Mouse (Mus musculus) urinary bladder, adult 2 months (tissue): ENCODE measurements around the gene Gnao1. TPM values are rescaled to one million over a fixed set of nuclear protein-coding genes. Genes with fewer than 3 reads are reported as not detected.

Source experiments
- DNase-seq: peaks from one replicate; pipeline ENCODE4 v3.0.0; 2022; ENCODE audit warnings: low spot score
- polyA plus RNA-seq: library from polyadenylated mRNA; depleted of rRNA; stranded (reverse); fragments of >200 nt; gene quantifications from 2 replicates; pipeline ENCODE4 v1.2.3, GENCODE M21; 2012; rRNA removed

Gene Gnao1
- polyA plus RNA-seq, result 45.3 and 80.5 TPM in 2 replicates

GRCm38 (mm10) chr8:93809686-93810027, at the start of gene Gnao1:
TSS of gene Gnao1 (plus strand) at chr8:93809966.
- no peak for DNase-seq

- no peak for DNase-seq
Observed at GRCm38 (mm10) chr8:93777605-93778004, 32.2 kb upstream of the Gnao1 start.

- no peak for DNase-seq
Observed at GRCm38 (mm10) chr8:93809226-93809625, 540 bp upstream of the Gnao1 start.

- peak; percentile 62 for DNase-seq
Observed at GRCm38 (mm10) chr8:93810028-93810858, 477 bp downstream of the Gnao1 start.

- DNase-seq, result no peak
Observed at GRCm38 (mm10) chr8:93810859-93811602, 1.3 kb downstream of the Gnao1 start.

- no peak for DNase-seq
Observed at GRCm38 (mm10) chr8:93811719-93812475, 2.1 kb downstream of the Gnao1 start.

- no peak for DNase-seq
Observed at GRCm38 (mm10) chr8:93812566-93813404, 3.0 kb downstream of the Gnao1 start.

- peak; percentile 63 for DNase-seq
Observed at GRCm38 (mm10) chr8:93813405-93813761, 3.6 kb downstream of the Gnao1 start.

GRCm38 (mm10) chr8:93814266-93814665, 4.5 kb downstream of the Gnao1 start:
- no peak for DNase-seq

GRCm38 (mm10) chr8:93816226-93816625, 6.5 kb downstream of the Gnao1 start:
- no peak for DNase-seq

GRCm38 (mm10) chr8:93817366-93817765, 7.6 kb downstream of the Gnao1 start:
- DNase-seq, result no peak

GRCm38 (mm10) chr8:93819929-93820328, 10.2 kb downstream of the Gnao1 start:
- DNase-seq, result no peak

- no peak for DNase-seq
Observed at GRCm38 (mm10) chr8:93821327-93821726, 11.6 kb downstream of the Gnao1 start.

- no peak for DNase-seq
Observed at GRCm38 (mm10) chr8:93825317-93825716, 15.6 kb downstream of the Gnao1 start.

- DNase-seq, result no peak
Observed at GRCm38 (mm10) chr8:93830626-93831025, 20.9 kb downstream of the Gnao1 start.

- DNase-seq, result no peak
Observed at GRCm38 (mm10) chr8:93835771-93836170, 26.0 kb downstream of the Gnao1 start.

GRCm38 (mm10) chr8:93839113-93839512, 29.3 kb downstream of the Gnao1 start:
- DNase-seq, result no peak

GRCm38 (mm10) chr8:93840486-93840885, 30.7 kb downstream of the Gnao1 start:
- DNase-seq, result no peak

GRCm38 (mm10) chr8:93840956-93841752, 31.4 kb downstream of the Gnao1 start:
- DNase-seq, result no peak

- no peak for DNase-seq
Observed at GRCm38 (mm10) chr8:93842574-93842973, 32.8 kb downstream of the Gnao1 start.
